Mouse (Mus musculus): Measurements from ENCODE around the gene Elp4.

Gene Elp4

DNA sequence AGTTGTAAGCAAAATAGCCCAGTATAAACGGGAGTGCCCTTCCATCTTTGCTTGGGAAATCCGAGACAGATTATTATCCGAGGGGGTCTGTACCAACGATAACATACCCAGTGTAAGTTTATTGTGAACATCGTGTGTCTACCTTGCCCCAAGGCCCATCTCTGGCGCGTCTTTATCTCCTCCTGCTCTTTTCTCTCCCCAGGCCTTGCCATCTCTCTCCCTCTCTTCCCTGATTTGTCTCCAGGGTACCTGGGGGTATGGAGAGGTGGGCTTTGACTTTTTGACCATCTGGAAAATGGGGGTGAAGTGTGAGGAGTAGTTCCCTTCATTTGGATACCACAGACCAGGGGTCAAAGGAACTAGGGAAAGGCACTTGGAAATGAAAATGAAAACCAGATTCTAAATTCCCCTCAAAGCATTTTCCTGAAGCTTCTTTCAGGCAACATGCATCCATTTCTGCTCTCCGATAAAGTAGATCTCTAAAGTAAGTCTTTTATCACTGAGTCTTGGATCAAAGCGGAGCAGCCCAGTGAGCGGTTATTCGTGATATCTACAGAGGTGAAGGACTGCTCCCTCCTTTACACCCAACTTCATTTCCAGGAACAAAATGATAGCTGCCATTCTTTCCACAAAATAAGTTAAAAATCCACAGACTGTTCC, 219.2 kb downstream of the Elp4 start:
- in situ Hi-C loops (cut with MboI, MseI), result loop anchor here in 1 of 2 experiments (25.0 kb wide), 1 partner anchor 1523 kb away; no protein-coding TSS in a partner anchor

DNA sequence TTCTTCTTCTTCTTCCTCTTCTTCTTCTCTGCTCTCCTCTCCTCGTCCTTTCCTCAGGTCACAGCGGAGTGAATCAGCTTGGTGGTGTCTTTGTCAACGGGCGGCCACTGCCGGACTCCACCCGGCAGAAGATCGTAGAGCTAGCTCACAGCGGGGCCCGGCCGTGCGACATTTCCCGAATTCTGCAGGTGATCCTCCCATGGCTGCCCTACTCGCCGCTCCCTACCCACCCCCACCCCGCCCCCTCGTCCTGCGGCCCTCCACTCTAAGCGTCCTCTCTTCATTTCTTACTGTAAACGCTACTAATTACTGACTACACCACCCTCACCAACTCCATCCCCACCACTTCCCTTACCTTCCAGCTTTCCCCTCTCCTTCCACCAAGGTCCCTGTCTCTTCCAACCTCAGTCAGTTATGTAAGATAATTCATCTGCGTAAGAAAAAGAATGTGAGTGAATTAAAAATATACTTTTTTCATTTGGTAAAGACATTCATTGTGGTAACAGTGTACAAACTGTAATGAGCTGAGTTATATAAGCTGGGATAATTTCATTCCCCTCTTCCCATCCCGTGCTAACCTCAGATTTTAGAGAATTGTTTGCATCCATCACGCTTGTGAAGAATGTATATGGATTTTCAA, 220.5 kb downstream of the Elp4 start:
- in situ Hi-C loops (cut with MboI, MseI), result loop anchor here in 1 of 2 experiments (25.0 kb wide), 1 partner anchor 1522 kb away; no protein-coding TSS in a partner anchor

DNA sequence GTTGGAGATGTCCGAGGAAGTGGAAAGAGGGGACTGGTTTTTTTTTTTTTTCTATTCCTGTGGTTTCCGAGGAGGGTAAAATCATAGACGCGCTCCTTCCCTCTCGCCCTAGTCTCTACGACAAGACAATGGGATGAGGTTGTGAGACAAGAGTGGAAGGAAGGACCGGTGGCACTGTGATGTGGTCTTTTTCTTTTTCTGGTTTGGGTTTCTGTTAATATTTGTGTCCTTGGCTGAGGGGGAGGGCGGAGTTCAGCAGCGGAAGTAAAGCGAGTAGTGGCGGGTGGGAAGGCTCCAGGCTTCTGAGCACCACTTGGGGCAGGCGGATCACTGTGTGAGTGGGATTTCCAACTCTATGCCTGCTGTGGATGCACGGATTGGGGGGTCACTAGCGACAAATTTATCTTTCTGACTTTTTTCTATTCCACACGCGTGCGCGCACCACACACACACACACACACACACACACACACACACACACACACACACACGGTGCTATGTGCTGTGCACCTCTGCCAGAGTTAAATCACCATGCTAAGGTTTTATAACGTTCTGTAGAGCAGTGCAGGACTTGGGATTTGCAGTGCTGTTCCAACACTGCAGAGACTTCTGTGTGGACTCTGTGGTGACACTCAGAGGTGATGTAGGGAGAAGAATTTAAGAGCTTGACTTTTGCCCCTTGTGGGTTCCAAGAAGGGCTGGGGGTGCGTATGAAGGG, 221.6 kb downstream of the Elp4 start:
- in situ Hi-C loops (cut with MboI, MseI), result loop anchor here in 1 of 2 experiments (25.0 kb wide), 1 partner anchor 1520 kb away; no protein-coding TSS in a partner anchor

DNA sequence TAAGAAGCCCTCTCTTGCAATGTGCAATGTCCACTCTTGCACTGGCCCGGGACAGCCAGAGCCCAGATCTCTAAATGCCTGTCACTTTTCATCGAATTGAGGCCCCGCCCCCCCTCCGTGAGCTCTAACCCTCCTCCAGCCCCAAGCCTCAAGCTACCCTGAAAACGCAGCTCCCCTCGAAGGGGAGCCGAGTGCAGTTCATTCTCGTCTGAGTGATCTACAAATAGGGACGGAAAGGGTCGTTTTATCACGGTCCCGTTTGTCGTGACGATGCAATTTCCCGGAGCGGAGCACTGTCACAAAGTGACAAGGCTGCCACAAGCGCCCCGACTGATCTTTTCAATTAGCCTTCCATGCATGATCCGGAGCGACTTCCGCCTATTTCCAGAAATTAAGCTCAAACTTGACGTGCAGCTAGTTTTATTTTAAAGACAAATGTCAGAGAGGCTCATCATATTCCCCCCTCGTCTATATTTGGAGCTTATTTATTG, 222.3 kb downstream of the Elp4 start:
- in situ Hi-C loops (cut with MboI, MseI), result loop anchor here in 1 of 2 experiments (25.0 kb wide), 1 partner anchor 1520 kb away; no protein-coding TSS in a partner anchor

DNA sequence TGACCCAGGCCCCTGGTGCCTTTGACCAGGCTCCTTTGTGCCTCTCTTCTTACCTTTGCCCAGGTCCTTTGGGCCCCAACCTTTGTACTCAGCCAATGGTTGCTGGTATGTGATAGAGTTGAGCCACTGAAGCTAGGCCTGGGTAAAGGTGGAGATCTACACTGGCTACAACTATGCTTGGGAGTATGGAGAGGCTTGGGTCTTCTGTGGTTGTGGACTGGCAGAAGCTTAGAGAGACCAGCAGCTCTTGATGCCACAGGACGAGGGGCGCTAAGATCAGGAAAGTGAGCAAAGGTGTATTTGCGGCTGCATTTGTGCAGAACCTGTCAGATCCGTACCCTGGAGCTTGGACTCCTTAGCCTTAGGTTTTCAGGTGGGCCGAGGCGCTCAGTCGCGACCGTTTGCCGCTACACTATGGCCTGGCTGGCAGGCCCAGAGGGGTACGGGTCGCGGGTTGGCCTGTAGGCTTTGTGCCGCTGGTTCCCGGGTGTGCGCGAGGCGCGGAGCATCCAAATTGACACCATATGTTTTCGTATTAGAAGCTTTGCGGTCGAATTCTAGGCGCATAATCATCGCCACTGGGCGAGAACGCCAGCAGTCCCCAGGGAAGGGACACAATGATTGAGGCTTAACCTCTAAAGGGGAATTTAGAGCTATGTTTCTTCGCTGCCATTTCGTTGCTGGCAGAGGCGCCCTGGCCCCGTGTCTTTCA, 223.2 kb downstream of the Elp4 start:
- in situ Hi-C loops (cut with MboI, MseI), result loop anchor here in 1 of 2 experiments (25.0 kb wide), 1 partner anchor 1519 kb away; no protein-coding TSS in a partner anchor

DNA sequence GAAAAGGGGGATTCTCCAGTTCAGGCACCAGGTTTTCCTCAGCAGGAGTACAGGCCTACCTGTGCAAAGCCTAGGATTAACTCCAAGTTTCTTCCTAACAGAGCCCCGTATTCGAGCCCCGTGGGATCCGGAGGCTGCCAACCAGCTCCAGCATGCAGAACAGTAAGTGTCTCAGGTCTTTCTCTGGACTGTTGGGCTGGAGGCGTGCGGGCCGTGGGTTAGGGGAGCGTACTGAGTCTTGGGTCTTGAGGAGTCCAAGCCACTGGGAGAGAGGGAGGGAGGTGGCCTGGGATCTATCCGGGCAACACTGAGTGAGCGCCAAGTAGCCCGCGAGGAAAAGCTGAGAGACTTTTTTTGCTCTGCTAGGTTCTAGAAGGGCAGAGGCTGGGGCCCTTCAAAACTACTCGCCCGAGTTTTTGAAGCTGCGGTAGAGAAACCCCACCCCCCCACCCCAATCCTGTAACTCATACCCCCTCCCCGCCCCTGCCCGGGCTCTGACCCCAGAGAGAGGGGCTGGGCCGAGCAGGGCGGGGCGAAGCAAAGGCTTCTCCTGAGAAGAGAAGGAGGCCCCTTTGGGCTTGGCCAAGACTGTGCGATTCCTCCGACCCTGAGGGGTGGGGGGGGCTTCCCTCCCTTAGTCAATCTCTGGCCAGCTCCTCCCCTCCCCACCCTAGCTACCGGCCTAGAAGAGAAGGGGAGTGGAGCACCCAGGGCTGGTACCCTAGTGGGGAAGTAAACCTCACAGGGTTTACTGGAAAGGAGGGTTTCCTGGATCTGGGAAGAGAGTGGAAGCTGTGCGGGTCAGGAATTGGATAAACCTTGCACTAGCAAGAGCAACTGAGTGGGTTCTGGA, 224.0 kb downstream of the Elp4 start:
- in situ Hi-C loops (cut with MboI, MseI), result loop anchor here in 1 of 2 experiments (25.0 kb wide), 1 partner anchor 1518 kb away; no protein-coding TSS in a partner anchor

DNA sequence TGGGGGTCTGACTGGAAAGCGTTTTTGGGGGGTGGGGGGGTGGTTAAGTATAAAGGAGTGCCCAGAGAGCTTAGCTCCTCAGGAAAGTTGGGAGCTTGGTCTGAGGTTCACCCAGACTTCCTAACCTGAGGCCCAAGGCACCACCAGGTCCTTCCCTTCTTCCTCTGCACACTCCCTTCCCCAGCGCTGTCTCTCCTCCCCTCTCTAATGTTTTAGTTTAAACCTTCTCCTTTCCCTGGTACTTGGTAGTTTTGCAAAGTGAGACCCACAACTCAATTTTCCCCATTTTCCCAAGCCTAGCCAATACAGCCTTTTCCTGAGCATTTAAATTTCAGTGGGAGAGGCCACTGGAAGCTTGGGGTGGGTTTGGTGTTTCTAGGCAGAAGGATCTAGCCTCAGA, 225.0 kb downstream of the Elp4 start:
- in situ Hi-C loops (cut with MboI, MseI), result loop anchor here (10.0 to 25.0 kb wide), 3 partner anchors 315 to 1517 kb away; no protein-coding TSS in a partner anchor

DNA sequence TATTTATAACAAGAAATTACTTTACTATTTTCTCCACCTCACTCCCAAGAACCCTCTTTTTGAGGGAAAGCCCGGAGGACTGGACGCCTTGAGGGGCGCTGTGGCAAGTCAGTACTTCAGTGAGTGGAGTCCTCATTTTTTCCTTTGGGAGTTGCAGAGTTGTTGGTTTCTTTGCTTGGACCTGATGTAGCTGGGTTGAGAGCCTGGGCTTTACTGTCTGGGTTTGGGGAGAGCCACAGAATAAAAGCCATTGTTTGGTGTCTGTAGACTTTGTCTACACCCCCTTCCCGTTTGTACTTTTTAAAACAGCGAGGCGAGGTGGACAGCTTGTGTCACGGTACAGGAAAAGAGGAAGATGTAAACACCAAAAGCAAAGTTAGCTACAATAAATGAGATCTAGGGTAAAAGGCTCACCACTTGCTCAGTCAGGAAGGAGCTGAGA, 225.5 kb downstream of the Elp4 start:
- in situ Hi-C loops (cut with MboI, MseI), result loop anchor here (10.0 to 25.0 kb wide), 3 partner anchors 316 to 1517 kb away; no protein-coding TSS in a partner anchor

DNA sequence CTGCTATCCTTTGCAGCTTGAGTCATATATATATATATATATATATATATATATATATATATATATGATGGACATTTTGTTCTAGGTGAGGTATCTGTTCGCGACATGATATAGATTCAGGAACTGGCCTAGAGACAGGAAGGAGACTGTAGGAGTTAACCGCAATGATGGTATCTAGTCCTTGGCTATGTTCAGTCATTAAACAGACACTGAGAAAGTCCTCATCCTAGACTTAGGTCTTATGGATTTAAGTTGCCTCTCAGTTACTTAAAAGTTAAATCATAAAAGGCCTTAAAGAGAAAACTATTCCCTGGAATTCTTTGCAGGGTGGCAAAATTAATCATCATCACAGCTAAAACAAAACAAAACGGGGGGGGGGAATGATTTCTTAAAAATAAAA, 226.1 kb downstream of the Elp4 start:
- in situ Hi-C loops (cut with MboI, MseI), result loop anchor here (10.0 to 25.0 kb wide), 3 partner anchors 316 to 1516 kb away; no protein-coding TSS in a partner anchor

DNA sequence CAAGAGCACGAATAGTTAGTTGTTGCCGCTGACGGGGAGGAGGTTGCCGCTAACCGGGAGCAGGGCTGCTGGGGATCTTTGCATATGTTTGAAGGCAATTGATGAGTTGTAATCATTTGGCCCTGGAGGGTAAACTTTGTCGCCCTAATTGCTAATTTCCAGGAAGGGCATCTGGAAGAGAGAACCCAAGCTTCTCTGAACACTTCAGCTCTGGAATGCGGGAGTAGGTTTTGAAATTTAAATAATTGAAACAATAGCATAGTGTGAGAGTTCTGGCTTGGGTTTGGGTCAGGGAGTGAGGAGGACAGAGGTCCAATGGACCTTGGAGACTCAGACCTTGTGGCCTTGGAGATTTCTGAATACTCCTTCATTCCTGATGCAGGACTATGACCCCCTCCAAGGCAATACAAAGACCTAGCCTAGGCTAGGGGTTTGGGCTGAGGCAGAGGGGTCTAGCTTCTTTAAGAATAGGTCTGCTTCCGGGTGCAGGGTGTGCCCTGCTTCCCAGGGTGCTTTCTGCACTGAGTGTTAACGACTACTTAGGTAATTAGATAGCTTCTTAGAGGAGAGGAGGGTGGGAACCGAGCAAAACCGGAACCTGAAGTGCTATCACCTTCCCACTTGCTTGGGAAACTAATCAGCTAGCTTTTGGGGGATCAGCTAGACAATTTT, 226.8 kb downstream of the Elp4 start:
- in situ Hi-C loops (cut with MboI, MseI), result loop anchor here (10.0 to 25.0 kb wide), 3 partner anchors 317 to 1515 kb away; no protein-coding TSS in a partner anchor

DNA sequence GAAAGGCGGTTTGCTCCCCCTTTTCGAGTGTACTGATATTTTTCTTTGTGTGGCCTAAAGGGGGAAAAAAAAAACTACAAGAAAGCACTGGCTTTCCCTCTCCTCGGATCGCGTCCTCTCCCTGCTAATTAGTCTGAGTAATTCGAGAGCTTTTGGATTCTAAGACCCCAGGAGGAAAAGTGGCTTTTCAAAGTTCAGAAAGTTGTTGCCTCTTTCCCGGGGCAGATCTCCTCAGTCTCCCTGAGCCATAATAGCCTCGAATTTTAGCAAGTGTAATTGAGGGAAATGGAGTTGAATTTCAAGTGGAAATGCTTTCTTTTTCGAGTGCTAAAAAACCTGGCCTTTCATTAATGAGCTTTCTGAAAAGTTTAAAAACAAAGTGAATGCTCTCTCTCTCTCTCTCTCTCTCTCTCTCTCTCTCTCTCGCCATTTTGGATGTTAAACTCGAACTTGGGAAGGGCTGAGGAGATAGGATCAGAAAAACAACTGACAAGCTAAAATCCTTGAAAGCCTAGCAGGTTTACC, 227.4 kb downstream of the Elp4 start:
- in situ Hi-C loops (cut with MboI, MseI), result loop anchor here (10.0 to 25.0 kb wide), 3 partner anchors 318 to 1515 kb away; no protein-coding TSS in a partner anchor

DNA sequence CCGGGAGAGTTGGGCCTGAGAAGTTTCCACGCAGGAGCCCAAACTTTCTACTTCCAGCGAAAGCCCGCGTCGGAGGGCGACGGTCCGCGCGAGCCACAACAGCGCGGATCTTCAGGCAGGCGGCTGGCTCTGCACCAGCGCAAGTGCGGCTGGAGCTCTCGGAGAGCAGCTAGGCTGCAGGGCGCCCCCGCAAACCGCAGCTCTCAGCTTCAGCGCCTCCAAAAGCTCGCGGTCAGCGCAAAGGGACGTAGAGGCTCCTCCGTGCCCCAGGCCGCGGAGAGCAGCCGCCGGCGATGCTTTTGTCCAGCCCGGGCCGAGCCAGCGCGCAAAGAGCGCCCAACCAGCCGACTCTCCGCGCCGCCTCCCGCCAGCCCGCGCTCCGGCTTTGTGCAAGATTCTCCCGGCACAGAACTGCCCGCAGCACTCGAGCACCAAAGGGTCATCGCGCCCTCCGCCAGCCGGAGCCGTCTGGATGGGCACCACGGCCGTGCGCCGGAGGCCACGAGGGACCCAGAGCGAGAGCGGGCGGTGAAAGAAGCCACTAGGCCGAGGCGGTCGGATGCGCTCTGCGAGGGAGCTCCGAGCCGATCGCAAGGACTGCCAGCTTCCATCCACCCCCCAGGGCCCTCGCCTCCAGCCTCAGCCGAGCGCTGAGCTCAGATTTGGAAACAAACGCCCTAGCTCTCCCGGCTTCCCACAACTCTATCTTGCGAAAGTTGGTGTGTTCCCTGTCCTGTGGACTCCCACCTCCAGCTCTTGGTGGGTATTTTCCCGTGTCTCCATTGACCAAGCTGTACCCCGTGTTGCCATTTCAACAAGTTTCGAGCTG, 228.1 kb downstream of the Elp4 start:
- in situ Hi-C loops (cut with MboI, MseI), result loop anchor here (10.0 to 25.0 kb wide), 3 partner anchors 319 to 1514 kb away; no protein-coding TSS in a partner anchor

DNA sequence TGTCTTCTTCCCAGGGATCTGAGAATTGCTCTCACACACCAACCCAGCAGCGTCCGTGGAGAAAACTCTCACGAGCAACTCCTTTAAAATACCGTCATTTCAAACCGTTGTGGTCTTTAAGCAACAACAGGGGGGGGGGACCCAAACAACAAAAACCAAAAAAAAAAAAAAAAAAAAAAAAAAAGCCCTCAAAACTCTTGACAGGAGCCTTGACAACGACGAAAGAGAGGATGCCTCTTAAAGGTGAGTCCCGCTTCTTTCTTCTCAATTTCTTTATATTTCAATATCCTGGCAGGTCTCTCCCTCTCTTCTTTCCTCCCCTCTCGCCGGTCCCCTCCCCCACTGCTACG, 228.7 kb downstream of the Elp4 start:
- in situ Hi-C loops (cut with MboI, MseI), result loop anchor here (10.0 to 25.0 kb wide), 3 partner anchors 319 to 1513 kb away; no protein-coding TSS in a partner anchor

DNA sequence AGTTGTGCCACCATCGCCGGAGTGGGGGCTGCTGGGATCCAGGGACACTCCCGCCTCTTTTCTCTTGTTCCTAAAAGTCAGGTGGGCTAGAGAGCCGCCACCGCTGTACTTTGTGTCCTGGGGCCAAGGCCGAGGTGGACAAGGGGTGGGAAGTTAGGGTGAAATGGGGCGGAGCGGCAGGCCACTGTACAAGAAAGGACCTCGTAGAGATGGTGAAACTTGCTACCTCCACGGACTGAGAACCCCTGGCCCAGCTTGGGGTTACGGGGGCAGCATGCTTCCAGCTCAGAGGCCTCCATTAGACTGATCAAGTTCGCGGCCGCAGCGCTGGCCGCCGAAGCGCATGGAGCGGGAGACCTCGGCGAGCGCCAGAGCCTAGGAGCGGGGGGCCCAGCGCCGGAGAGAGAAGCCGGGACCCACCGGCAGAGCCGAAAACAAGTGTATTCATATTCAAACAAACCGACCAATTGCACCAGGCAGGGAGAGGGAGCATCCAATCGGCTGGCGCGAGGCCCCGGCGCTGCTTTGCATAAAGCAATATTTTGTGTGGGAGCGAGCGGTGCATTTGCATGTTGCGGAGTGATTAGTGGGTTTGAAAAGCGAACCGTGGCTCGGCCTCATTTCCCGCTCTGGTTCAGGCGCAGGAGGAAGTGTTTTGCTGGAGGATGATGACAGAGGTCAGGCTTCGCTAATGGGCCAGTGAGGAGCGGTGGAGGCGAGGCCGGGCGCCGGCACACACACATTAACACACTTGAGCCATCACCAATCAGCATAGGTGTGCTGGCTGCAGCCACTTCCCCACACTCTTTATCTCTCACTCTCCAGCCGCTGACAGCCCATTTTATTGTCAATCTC, 229.3 kb downstream of the Elp4 start:
- in situ Hi-C loops (cut with MboI, MseI), result loop anchor here (5.0 to 25.0 kb wide), 4 partner anchors 232 to 1513 kb away; no protein-coding TSS in a partner anchor

DNA sequence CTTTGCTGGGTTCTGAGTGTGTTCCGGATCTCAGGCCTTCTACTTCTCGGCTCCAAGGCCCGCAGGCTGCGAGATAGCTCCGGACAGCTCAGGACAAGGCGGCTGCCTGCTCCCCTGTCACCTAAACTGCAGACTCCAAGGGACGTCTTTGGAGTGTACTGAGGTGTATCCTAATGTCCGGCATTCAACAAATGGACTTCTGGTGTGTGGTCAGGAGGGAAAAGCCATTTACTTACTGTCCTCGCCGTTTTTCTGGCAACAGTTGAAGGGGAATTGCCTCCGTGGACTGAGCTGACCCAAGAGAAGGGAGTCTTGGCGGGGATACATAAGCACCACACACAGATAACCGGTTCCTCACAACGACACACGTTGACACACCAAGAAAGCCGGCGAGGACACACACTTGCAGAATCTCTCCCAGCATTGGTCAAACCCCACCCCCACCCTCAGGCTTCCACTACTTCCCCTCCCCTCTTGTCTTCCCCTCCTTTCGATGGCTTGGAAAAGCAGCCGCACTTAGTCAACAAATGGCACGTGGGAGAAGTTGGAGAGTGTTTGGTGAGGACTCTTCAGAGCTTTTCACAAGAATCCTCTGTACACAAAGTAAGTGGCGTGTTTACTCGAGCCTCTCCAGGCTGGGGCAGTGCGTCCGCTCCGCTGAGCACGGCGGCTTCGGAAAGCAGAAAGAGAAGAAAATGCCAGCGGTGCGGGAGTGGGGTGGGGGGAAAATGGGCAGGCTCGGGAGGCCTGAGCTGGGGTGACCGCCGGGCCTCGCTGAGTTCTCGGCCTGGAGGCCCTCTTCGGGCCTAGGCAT, 230.1 kb downstream of the Elp4 start:
- in situ Hi-C loops (cut with MboI, MseI), result loop anchor here (5.0 to 10.0 kb wide), 3 partner anchors 233 to 1069 kb away; no protein-coding TSS in a partner anchor

DNA sequence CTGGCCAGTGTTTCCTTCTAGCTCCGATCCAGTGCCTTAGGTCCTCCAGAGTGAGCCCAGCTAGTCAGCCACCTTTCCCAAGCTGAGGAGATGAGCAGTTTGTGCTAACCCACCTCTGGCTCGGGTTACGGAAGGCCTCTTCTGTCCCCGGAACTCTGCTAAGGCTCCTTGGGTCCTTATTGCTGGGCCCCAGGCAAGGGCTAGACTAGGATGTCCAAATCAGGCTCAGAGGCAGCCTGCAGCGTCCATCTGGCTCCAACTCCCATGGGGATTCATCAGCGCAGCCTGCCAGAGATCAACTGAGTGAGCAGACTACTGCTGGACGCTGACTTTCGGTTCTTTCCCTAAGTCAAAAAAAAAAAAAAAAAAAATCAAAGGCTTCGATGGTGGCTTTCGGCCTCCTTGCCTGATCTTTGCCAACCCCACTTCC, 230.7 kb downstream of the Elp4 start:
- in situ Hi-C loops (cut with MboI, MseI), result loop anchor here (5.0 to 10.0 kb wide), 3 partner anchors 234 to 1069 kb away; no protein-coding TSS in a partner anchor

Measured in T-helper 17 cell (primary cell).